Mouse (Mus musculus) neural tube, embryonic 11.5 days (tissue): ENCODE results near the gene Zfp956. TPM values are rescaled to one million over a fixed set of nuclear protein-coding genes. Genes with fewer than 3 reads are reported as not detected.

Experiments
- ATAC-seq: fragments of 200-750 bp; cut with Nextera tagmentation; 2 replicates; pipeline ENCODE4 v1.8.0; 2017; ENCODE audit warnings: moderate number of reproducible peaks, mild to moderate bottlenecking, moderate TSS enrichment, moderate library complexity; ENCODE audit not compliant: insufficient read depth, low FRiP score, low TSS enrichment
- DNase-seq: peaks from one replicate; pipeline ENCODE4 v3.0.0-alpha.2; 2015; ENCODE audit warnings: low spot score
- H3K27ac ChIP-seq: fragments of 300-500 bp; sonication (generic); 2 replicates; pipeline ENCODE4 v1.5.1; 2014; ENCODE audit warnings: low read depth, mild to moderate bottlenecking, low read length
- H3K27me3 ChIP-seq: fragments of 300-500 bp; sonication (generic); 2 replicates; pipeline ENCODE4 v1.6.1; 2014; ENCODE audit warnings: mild to moderate bottlenecking, low read length, mixed read lengths; ENCODE audit not compliant: control insufficient read depth, insufficient read depth
- H3K36me3 ChIP-seq: fragments of 300-500 bp; sonication (generic); 2 replicates; pipeline ENCODE4 v1.6.1; 2014; ENCODE audit warnings: mild to moderate bottlenecking, low read length, moderate library complexity, mixed read lengths; ENCODE audit not compliant: control insufficient read depth, insufficient read depth
- H3K4me1 ChIP-seq: fragments of 300-500 bp; sonication (generic); 2 replicates; pipeline ENCODE4 v1.6.1; 2014; ENCODE audit warnings: low read length, mixed read lengths; ENCODE audit not compliant: control insufficient read depth, insufficient read depth
- H3K4me2 ChIP-seq: fragments of 300-500 bp; sonication (generic); 2 replicates; pipeline ENCODE4 v1.6.1; 2014; ENCODE audit warnings: low read depth, mild to moderate bottlenecking, moderate library complexity
- H3K4me3 ChIP-seq: fragments of 300-500 bp; sonication (generic); 2 replicates; pipeline ENCODE4 v1.5.1; 2014; ENCODE audit warnings: low read depth, low read length
- H3K9ac ChIP-seq: fragments of 300-500 bp; sonication (generic); 2 replicates; pipeline ENCODE4 v1.6.1; 2014; ENCODE audit warnings: mild to moderate bottlenecking, low read length
- H3K9me3 ChIP-seq: fragments of 300-500 bp; sonication (generic); 2 replicates; pipeline ENCODE4 v1.6.1; 2016; ENCODE audit warnings: low read length; ENCODE audit not compliant: control insufficient read depth
- WGBS: fragments of 180-500 bp; shearing (Covaris S2); extraction: QIAGEN DNeasy Blood & Tissue Kit; methylation state at CpG from one replicate; pipeline ENCODE4 v1.1.7; 2014; 5-methylcytosine and 5-hydroxymethylcytosine counted together
- polyA plus RNA-seq: library from polyadenylated mRNA; unstranded; fragments of >200 nt; fragmentation: Nextera tagmentation; extraction: Ambion mirVana; gene quantifications from 2 replicates; pipeline ENCODE4 v1.2.1, GENCODE M21; 2014

Gene Zfp956
- polyA plus RNA-seq, result 7.7 and 9.1 TPM in 2 replicates

DNA sequence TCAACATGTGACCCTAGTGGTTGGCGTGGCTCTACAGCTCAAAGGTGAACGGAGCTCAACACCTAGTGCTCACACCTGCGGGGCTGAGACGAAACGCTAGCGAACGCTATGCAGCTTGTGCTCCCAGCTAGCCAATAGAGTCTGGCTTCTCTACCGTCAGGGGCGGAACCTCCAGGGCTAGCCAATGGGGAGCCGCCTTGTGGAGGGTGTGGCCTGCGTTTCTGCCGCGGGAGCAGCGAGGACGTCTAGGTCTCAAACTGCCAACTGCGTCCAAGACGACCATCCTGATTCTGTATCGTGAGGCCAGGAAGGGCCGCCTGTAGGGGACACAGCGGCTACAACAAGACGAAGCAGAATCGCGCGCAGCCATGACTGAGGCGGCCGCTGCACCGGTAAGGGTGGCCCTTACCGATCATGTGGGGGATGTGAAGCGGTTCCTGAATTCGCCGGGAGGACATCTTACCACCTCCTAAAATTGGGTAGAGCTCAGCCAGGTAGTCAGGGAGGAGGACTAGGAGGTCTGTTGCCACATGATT is at the start of gene Zfp956:
TSS of gene Zfp956 (plus strand) at position 200 of the 536 bp plus-strand sequence.
- peak within 1 kb of the TSS; percentile 21; the same call in 1 of the 2 replicates for H3K27ac ChIP-seq

GRCm38 (mm10) chr6:47903587-47903986 is 49.6 kb upstream of the Zfp956 start:
- Histone ChIP-seq H3K27me3 (peaks cover 10% of the 10 kb centered on the region; the same call in 1 of the 2 replicates), H3K9me3 (no peaks in the 10 kb centered on the region), H3K4me1 (no peaks in the 10 kb centered on the region), H3K27ac (no peak overlapping the region), H3K4me3 (no peak overlapping the region), H3K36me3 (peaks cover 30% of the 10 kb centered on the region), H3K9ac (no peak overlapping the region), H3K4me2 (no peak overlapping the region)
- WGBS, result 83% methylated on average over 4 of the region's 4 CpGs
- ATAC-seq (no peak), DNase-seq (no peak)

More for the DNA sequence above, at the start of gene Zfp956:
- Histone ChIP-seq H3K9me3 (no peaks in the 10 kb centered on the region), H3K4me3 (peak within 1 kb of the TSS; percentile 56), H3K36me3 (no peaks in the 10 kb centered on the region), H3K4me2 (peak within 1 kb of the TSS; percentile 81), H3K4me1 (no peaks in the 10 kb centered on the region), H3K9ac (peak within 1 kb of the TSS; percentile 60), H3K27me3 (no peaks in the 10 kb centered on the region)
- ATAC-seq, result peak; percentile 100
- peak; percentile 93 for DNase-seq
- WGBS, result under 1% methylated on average over 31 of the region's 31 CpGs

GRCm38 (mm10) chr6:47904361-47904760 is 48.8 kb upstream of the Zfp956 start:
- Histone ChIP-seq H3K36me3 (peaks cover 26% of the 10 kb centered on the region), H3K4me3 (no peak overlapping the region), H3K9me3 (no peaks in the 10 kb centered on the region), H3K27ac (no peak overlapping the region), H3K9ac (no peak overlapping the region), H3K4me1 (no peaks in the 10 kb centered on the region), H3K27me3 (peaks cover 10% of the 10 kb centered on the region; the same call in 1 of the 2 replicates), H3K4me2 (no peak overlapping the region)
- DNase-seq (no peak), ATAC-seq (no peak)
- WGBS, result 24% methylated on average over 19 of the region's 19 CpGs

GRCm38 (mm10) chr6:47904917-47905695 is 48.1 kb upstream of the Zfp956 start:
- Histone ChIP-seq H3K4me1 (no peaks in the 10 kb centered on the region), H3K36me3 (peaks cover 26% of the 10 kb centered on the region), H3K27me3 (peaks cover 10% of the 10 kb centered on the region; the same call in 1 of the 2 replicates), H3K4me2 (no peak overlapping the region), H3K9ac (no peak overlapping the region), H3K4me3 (no peak overlapping the region), H3K9me3 (no peaks in the 10 kb centered on the region), H3K27ac (no peak overlapping the region)
- WGBS, result 43% methylated on average over 44 of the region's 44 CpGs
- DNase-seq (no peak), ATAC-seq (no peak)

DNA sequence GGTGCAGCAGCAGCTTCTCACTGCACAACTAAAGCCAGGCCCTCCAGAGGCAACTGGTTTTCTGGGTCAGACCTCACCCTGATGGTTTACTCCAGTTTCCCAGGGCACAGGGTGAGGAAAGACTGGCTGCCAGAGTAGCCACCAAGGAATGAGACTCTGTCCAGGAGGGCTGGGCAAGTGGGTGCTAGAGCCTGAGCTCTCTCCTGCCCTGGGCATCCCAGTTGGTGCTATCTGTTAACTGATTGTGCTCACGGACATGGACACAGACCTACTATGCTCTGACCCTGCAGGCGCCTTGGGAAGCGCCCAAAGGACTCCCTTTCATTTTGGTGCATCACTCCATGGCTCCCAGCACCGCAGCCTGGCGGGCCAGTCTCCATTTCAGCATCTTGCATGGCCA is 46.9 kb upstream of the Zfp956 start:
- ATAC-seq (no peak), DNase-seq (no peak)
- peaks cover 26% of the 10 kb centered on the region for H3K36me3 ChIP-seq
- H3K9ac ChIP-seq, result no peak overlapping the region
- H3K27ac ChIP-seq, result no peak overlapping the region
- WGBS, result 94% methylated on average over 5 of the region's 5 CpGs
- H3K4me1 ChIP-seq, result no peaks in the 10 kb centered on the region
- H3K4me2 ChIP-seq, result no peak overlapping the region
- H3K27me3 ChIP-seq, result peaks cover 10% of the 10 kb centered on the region; the same call in 1 of the 2 replicates
- H3K9me3 ChIP-seq, result no peaks in the 10 kb centered on the region
- H3K4me3 ChIP-seq, result no peak overlapping the region

- Histone ChIP-seq H3K4me1 (no peaks in the 10 kb centered on the region), H3K27ac (no peak overlapping the region), H3K4me2 (no peak overlapping the region), H3K36me3 (peaks cover 20% of the 10 kb centered on the region), H3K9me3 (no peaks in the 10 kb centered on the region), H3K9ac (no peak overlapping the region), H3K27me3 (peaks cover 6% of the 10 kb centered on the region; the same call in 1 of the 2 replicates), H3K4me3 (no peak overlapping the region)
- ATAC-seq, result no peak
- WGBS, result 83% methylated on average over 1 of the region's 1 CpGs
- DNase-seq, result no peak
These were observed 44.2 kb upstream of the Zfp956 start for GRCm38 (mm10) chr6:47909007-47909406.

DNA sequence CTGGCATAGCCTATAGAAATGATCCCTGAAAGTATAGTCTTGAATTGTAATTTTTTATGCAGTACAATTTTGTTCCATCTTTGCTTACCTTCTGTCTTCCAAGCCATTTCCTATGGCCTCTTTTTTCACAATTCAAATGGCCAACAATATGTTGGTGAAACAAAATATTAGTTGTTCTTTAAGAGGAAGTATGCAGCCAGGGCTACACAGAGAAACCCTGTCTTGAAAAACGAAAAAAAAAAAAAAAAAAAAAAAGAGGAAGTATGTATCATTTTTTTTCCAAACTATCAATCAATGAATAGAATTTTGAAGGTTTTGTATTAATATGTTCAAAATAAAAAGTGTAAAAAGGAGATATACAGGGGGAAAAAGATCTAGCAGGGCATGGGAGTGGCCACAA is 41.5 kb upstream of the Zfp956 start:
- H3K27ac ChIP-seq, result no peak overlapping the region
- H3K9ac ChIP-seq, result no peak overlapping the region
- no peak overlapping the region for H3K4me3 ChIP-seq
- 67% methylated on average over 1 of the region's 1 CpGs for WGBS
- H3K4me1 ChIP-seq, result no peaks in the 10 kb centered on the region
- H3K4me2 ChIP-seq, result no peak overlapping the region
- no peaks in the 10 kb centered on the region for H3K9me3 ChIP-seq
- DNase-seq, result no peak
- H3K36me3 ChIP-seq, result peaks cover 2% of the 10 kb centered on the region; the same call in 1 of the 2 replicates
- no peaks in the 10 kb centered on the region for H3K27me3 ChIP-seq
- ATAC-seq, result no peak

DNA sequence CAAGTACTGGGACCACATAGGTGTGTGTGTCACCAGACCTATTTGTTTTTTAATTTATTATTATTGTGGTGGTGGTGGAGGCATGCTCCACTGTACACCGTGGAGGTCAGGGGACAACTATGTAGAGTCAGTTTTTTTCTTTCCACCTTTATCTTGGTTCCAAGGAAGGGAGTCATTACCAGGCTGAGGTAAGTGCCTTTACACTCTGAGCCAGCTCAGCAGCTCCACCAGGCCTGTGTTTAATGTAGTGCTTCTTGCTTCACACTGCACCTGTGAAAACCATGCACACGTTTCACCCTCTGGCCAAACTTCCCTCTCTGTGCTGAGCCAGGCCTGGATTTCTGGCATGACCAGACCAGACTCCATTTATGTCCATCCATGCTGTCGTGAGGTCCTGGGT is 40.2 kb upstream of the Zfp956 start:
- ATAC-seq, result no peak
- Histone ChIP-seq H3K4me2 (no peak overlapping the region), H3K27ac (no peak overlapping the region), H3K36me3 (no peaks in the 10 kb centered on the region), H3K27me3 (no peaks in the 10 kb centered on the region), H3K4me1 (no peaks in the 10 kb centered on the region), H3K9me3 (no peaks in the 10 kb centered on the region), H3K9ac (no peak overlapping the region), H3K4me3 (no peak overlapping the region)
- WGBS, result 58% methylated on average over 3 of the region's 3 CpGs
- no peak for DNase-seq

GRCm38 (mm10) chr6:47917051-47917450 is 36.1 kb upstream of the Zfp956 start:
- Histone ChIP-seq H3K36me3 (no peaks in the 10 kb centered on the region), H3K4me2 (no peak overlapping the region), H3K9ac (no peak overlapping the region), H3K9me3 (no peaks in the 10 kb centered on the region), H3K27ac (no peak overlapping the region), H3K4me1 (peaks cover 9% of the 10 kb centered on the region), H3K27me3 (no peaks in the 10 kb centered on the region), H3K4me3 (no peak overlapping the region)
- ATAC-seq (no peak), DNase-seq (no peak)
- WGBS, result 76% methylated on average over 5 of the region's 5 CpGs
